Mouse (Mus musculus): ENCODE measurements around the gene Bpnt1.

Gene Bpnt1

GRCm38 (mm10) chr1:185404021-185404420 lies 72.1 kb downstream of the Bpnt1 start:
- no peak for DNase-seq (ENCODE audit: low spot score in 2 of 2)

DNA sequence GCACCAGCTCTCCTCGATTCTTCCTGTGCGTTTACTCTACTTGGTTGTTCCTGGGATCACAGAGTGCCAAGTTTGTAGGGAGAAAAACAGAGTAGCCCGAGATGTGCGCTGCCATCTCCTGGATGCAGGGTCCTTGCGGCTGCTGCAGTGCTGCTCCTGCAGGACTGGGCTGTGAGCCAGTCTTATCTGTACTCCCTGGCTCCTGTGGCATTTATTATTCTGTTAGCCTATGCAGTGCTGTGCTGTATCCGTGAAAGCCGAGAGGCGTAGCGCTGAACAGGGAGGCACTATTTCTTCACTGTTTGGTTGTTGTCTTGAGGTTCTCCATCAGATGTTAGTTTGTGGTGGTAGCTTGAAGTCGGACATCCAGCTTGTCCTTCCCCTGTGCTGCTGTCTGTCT lies 74.0 kb downstream of the Bpnt1 start:
- DNase-seq (ENCODE audit: low spot score in 2 of 2), result no peak
